Mouse (Mus musculus): ENCODE data around the gene Srsf7. TPM values are rescaled to one million over a fixed set of nuclear protein-coding genes. Genes with fewer than 3 reads are reported as not detected.
"Not testable (repeated sequence)": the region's sequence is repeated elsewhere in the genome, so short reads cannot be mapped to it uniquely, and the experiment has no call there.

Srsf7 gene
- polyA plus RNA-seq, 1 experiment, result 372 TPM

DNA sequence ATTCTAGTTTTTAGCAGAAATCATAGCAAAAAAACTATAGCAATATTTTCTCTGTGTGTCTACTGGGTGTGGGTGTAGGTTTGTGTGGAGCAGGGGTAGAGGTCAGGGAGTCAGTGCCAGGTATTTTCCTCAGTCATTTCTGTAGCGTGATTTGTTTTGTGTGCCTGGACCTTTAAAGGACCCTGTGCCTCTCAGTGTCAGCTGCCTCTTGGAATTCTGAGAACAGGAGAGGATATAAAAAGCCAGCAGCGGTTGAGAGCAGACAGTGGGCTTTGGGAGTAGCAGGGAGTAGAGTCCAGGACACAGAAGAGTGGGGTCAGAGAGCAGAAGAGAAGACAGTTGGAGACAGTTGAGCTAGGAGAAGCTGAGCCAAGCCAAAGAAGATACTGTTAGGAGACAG, 13.0 kb upstream of the Srsf7 start:
- Histone ChIP-seq H3K36me3 (ENCODE audit: control insufficient read depth, insufficient read depth, low read length, poor library complexity, severe bottlenecking) (no peaks in the 10 kb centered on the region), H3K4me1 (ENCODE audit: control insufficient read depth, insufficient read depth, low read length) (no peaks in the 10 kb centered on the region), H3K4me3 (ENCODE audit: low read depth, low read length) (no peak overlapping the region), H3K27ac (ENCODE audit: insufficient read depth, low read length) (no peak overlapping the region), H3K9ac (ENCODE audit: low read depth, poor library complexity, severe bottlenecking) (no peak overlapping the region), H3K27me3 (ENCODE audit: control insufficient read depth, insufficient read depth, low read length, poor library complexity, severe bottlenecking) (no peaks in the 10 kb centered on the region; the same call in 1 of the 2 replicates), H3K9me3 (replicated peaks; ENCODE audit: control insufficient read depth, insufficient read depth, low read length, poor library complexity, severe bottlenecking) (no peaks in the 10 kb centered on the region)
- TF ChIP-seq CTCF (IDR thresholded peaks at IDR 0.05; ENCODE audit: low read depth, low read length) (no peak), POLR2A (IDR thresholded peaks at IDR 0.05; ENCODE audit: insufficient read depth, low read length) (no peak), EP300 (IDR thresholded peaks at IDR 0.05; ENCODE audit: insufficient read depth, low read depth, low read length) (no peak)

DNA sequence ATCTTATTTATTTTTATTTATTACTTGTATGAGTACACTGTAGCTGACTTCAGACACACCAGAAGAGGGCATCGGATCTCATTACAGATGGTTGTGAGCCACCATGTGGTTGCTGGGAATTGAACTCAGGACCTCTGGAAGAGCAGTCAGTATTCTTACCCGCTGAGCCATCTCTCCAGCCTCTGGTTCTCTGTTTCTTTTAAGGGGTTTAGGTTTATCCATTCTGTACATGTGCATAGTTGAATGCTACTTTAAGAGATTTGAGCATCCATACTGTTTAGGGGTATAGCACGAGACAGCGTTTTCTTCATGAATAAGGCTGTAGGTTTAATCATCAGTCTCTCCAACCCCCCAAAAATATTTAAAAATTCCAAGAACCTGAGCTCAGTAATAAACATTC, 6.9 kb upstream of the Srsf7 start:
- not testable (repeated sequence) for H3K9me3 ChIP-seq (replicated peaks; ENCODE audit: control insufficient read depth, insufficient read depth, low read length, poor library complexity, severe bottlenecking); H3K4me3 ChIP-seq (ENCODE audit: low read depth, low read length); H3K27me3 ChIP-seq (ENCODE audit: control insufficient read depth, insufficient read depth, low read length, poor library complexity, severe bottlenecking); H3K36me3 ChIP-seq (ENCODE audit: control insufficient read depth, insufficient read depth, low read length, poor library complexity, severe bottlenecking); H3K4me1 ChIP-seq (ENCODE audit: control insufficient read depth, insufficient read depth, low read length); H3K9ac ChIP-seq (ENCODE audit: low read depth, poor library complexity, severe bottlenecking); H3K27ac ChIP-seq (ENCODE audit: insufficient read depth, low read length)

DNA sequence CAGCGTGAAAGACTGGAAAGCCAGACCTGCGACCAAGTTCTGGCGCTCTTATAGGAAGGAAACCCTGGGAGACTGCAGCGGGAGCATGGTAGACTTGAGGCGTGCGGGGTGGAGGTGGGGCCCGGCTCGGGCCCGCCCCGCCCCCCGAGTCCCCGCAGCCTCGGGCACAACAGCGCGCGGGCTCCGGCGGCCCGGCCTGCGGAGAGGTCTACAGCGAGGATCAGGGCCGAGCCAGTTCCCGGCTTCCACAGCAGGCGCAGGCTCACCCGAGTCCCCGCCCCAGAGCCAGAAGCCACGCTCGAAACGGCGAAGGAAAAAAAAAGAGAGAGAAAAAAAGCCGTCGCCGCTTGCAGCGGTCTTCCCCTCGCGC, 821 bp downstream of the Srsf7 start:
- TF ChIP-seq POLR2A (IDR thresholded peaks at IDR 0.05; ENCODE audit: insufficient read depth, low read length), result no peak
- TF ChIP-seq CTCF (IDR thresholded peaks at IDR 0.05; ENCODE audit: low read depth, low read length), result no peak
- TF ChIP-seq EP300 (IDR thresholded peaks at IDR 0.05; ENCODE audit: insufficient read depth, low read depth, low read length), result no peak
- H3K9me3 ChIP-seq (replicated peaks; ENCODE audit: control insufficient read depth, insufficient read depth, low read length, poor library complexity, severe bottlenecking), result no peaks in the 10 kb centered on the region

DNA sequence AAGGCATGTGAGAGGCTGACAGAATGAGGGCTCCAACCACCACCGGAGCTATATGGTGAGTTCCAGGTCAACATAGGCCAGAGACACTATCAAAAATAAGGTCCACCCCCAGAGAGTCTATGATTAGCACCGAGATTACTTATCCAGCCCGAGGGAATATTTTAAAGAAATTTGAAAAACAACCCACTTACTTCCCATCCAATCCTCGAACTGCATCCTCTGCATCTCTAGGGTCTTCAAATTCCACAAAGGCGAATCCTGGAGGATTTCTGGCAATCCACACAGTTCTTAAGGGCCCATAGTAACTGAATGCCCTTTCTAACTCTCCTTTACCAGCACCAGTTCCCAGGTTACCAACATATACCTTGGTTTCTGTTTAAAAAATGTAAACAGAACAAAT, 1.4 kb downstream of the Srsf7 start:
- no peaks in the 10 kb centered on the region for H3K9me3 ChIP-seq (replicated peaks; ENCODE audit: control insufficient read depth, insufficient read depth, low read length, poor library complexity, severe bottlenecking)
- peak overlapping the region; percentile 90 for H3K9ac ChIP-seq (ENCODE audit: low read depth, poor library complexity, severe bottlenecking)
- H3K27me3 ChIP-seq (ENCODE audit: control insufficient read depth, insufficient read depth, low read length, poor library complexity, severe bottlenecking), result no peaks in the 10 kb centered on the region
- no peaks in the 10 kb centered on the region for H3K4me1 ChIP-seq (ENCODE audit: control insufficient read depth, insufficient read depth, low read length)
- no peak for TF ChIP-seq POLR2A (IDR thresholded peaks at IDR 0.05; ENCODE audit: insufficient read depth, low read length)
- TF ChIP-seq CTCF (IDR thresholded peaks at IDR 0.05; ENCODE audit: low read depth, low read length), result no peak
- TF ChIP-seq EP300 (IDR thresholded peaks at IDR 0.05; ENCODE audit: insufficient read depth, low read depth, low read length), result no peak
- peak overlapping the region; percentile 96 for H3K4me3 ChIP-seq (ENCODE audit: low read depth, low read length)
- peaks cover 51% of the 10 kb centered on the region for H3K36me3 ChIP-seq (ENCODE audit: control insufficient read depth, insufficient read depth, low read length, poor library complexity, severe bottlenecking)
- H3K27ac ChIP-seq (ENCODE audit: insufficient read depth, low read length), result no peak overlapping the region

More for the DNA sequence above, 821 bp downstream of the Srsf7 start:
- Histone ChIP-seq H3K27me3 (ENCODE audit: control insufficient read depth, insufficient read depth, low read length, poor library complexity, severe bottlenecking) (no peaks in the 10 kb centered on the region), H3K4me3 (ENCODE audit: low read depth, low read length) (peak overlapping the region; percentile 96), H3K9ac (ENCODE audit: low read depth, poor library complexity, severe bottlenecking) (peak overlapping the region; percentile 90), H3K4me1 (ENCODE audit: control insufficient read depth, insufficient read depth, low read length) (no peaks in the 10 kb centered on the region), H3K27ac (ENCODE audit: insufficient read depth, low read length) (0 out of 2 replicates have a peak overlapping the region, but pooled peaks have one; percentile 32), H3K36me3 (ENCODE audit: control insufficient read depth, insufficient read depth, low read length, poor library complexity, severe bottlenecking) (peaks cover 47% of the 10 kb centered on the region)

GRCm38 (mm10) chr17:80199160-80199778, 7.8 kb downstream of the Srsf7 start:
- no peak overlapping the region for H3K4me3 ChIP-seq (ENCODE audit: low read depth, low read length)
- no peak overlapping the region for H3K9ac ChIP-seq (ENCODE audit: low read depth, poor library complexity, severe bottlenecking)
- no peaks in the 10 kb centered on the region for H3K4me1 ChIP-seq (ENCODE audit: control insufficient read depth, insufficient read depth, low read length)
- H3K9me3 ChIP-seq (replicated peaks; ENCODE audit: control insufficient read depth, insufficient read depth, low read length, poor library complexity, severe bottlenecking), result no peaks in the 10 kb centered on the region
- no peaks in the 10 kb centered on the region for H3K27me3 ChIP-seq (ENCODE audit: control insufficient read depth, insufficient read depth, low read length, poor library complexity, severe bottlenecking)
- no peak for TF ChIP-seq POLR2A (IDR thresholded peaks at IDR 0.05; ENCODE audit: insufficient read depth, low read length)
- no peak for TF ChIP-seq EP300 (IDR thresholded peaks at IDR 0.05; ENCODE audit: insufficient read depth, low read depth, low read length)
- no peak for TF ChIP-seq CTCF (IDR thresholded peaks at IDR 0.05; ENCODE audit: low read depth, low read length)
- H3K36me3 ChIP-seq (ENCODE audit: control insufficient read depth, insufficient read depth, low read length, poor library complexity, severe bottlenecking), result peaks cover 43% of the 10 kb centered on the region
- H3K27ac ChIP-seq (ENCODE audit: insufficient read depth, low read length), result no peak overlapping the region

GRCm38 (mm10) chr17:80193075-80193474, 14.0 kb downstream of the Srsf7 start:
- TF ChIP-seq EP300 (IDR thresholded peaks at IDR 0.05; ENCODE audit: insufficient read depth, low read depth, low read length), result no peak
- Histone ChIP-seq H3K9me3 (replicated peaks; ENCODE audit: control insufficient read depth, insufficient read depth, low read length, poor library complexity, severe bottlenecking) (no peaks in the 10 kb centered on the region), H3K9ac (ENCODE audit: low read depth, poor library complexity, severe bottlenecking) (no peak overlapping the region), H3K4me3 (ENCODE audit: low read depth, low read length) (no peak overlapping the region), H3K27me3 (ENCODE audit: control insufficient read depth, insufficient read depth, low read length, poor library complexity, severe bottlenecking) (no peaks in the 10 kb centered on the region), H3K27ac (ENCODE audit: insufficient read depth, low read length) (no peak overlapping the region), H3K4me1 (ENCODE audit: control insufficient read depth, insufficient read depth, low read length) (no peaks in the 10 kb centered on the region), H3K36me3 (ENCODE audit: control insufficient read depth, insufficient read depth, low read length, poor library complexity, severe bottlenecking) (peaks cover 5% of the 10 kb centered on the region)

Measured in ES-Bruce4 (cell line).